Mouse (Mus musculus) retina, embryonic 14.5 days (tissue): ENCODE results near the gene Cdkl1.

Experiments
- DNase-seq: peaks from one replicate; pipeline ENCODE4 v3.0.0-alpha.2; 2015; ENCODE audit warnings: low spot score

The Cdkl1 gene

DNA sequence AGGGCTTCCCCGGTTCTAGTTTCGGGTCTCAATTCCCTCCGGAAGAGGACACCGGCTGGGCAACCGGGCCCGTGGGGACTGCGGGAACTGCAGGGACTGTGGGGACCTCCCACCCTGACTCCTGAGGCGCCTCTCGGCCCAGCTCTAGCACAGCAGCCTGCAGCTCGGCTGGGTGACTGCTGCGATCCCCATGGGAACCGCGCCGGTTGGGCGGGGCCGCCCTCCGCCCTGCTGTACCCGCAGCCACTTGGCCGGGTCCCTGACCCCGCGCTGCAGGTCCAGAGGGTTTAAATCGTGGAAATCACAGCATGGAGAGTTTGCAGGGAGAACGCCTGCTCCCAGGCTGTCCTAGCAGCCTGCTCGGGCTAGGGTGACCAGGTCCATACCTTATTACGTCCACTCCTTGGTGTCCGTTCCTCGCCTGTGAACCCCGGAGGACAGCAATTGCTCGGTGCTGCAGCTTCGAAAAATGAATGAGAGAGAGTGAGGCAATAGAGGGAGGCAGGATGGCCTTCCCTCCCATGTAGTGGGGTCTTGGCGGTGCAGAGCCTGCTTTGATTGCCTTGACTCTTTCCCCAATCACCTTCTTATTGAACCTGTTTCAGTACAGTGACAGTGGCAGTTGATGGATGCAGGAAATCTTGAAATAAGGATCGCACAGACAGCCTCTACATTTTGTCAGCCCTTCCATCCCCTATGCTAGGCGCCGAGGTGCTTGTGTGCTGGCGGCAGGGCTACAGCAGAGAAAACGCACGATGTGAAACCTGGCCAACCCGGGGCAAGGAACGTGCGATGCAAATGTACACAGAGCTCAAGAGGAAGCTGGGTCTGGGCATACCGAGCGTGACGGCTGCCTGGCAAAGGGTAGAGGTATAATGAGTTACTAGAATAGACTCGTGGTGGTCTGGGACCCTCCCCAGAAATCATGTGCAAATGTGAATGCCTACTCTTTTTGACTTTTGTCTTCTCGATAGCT, at the start of gene Cdkl1:
Gene Cdkl1, minus strand, starts transcription at position 738 of the 976 bp plus-strand sequence.
- DNase-seq = peak; percentile 79

DNA sequence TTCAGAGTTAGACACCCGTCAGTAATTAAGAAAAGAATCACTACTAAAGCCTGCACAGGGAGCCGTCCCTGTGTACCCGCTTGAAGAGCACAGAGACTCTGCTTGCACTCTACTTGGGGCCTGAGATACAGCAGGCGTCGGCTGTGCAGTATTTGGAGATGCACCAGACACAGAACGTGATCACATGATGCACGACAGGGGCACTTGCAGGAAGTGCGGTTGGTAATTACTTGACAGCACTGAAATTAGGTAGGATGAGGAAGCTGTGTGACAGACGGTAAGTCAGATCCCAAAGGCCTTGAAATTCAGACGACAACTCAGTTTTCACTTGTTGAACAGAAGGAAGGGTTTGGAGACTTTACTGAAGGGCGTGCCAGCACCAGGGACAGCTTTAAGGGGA, 47.3 kb upstream of the Cdkl1 start:
- DNase-seq = no peak

- no peak for DNase-seq
Observed at GRCm38 (mm10) chr12:69833982-69834604, 43.0 kb upstream of the Cdkl1 start.

GRCm38 (mm10) chr12:69831239-69831910, 40.3 kb upstream of the Cdkl1 start:
- DNase-seq = no peak

DNA sequence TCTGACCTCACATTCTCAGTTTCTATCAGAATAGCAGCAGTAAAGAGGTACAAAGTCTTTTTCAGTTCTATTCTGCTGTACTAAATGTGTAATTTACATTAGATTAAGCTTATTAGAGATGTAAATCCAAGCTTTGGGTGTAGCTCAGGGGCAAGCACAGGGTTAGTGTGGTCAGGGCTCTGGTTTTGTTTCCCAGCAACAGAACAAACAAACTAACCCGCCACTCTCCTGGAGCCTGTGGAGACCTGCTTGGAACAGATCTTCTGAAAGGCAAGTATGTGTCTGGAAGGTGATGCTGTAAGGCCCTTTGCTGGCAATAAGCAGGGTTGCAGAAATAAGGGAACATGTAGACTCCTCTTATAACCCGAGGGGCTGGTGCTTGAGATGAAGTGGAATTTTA, 37.1 kb upstream of the Cdkl1 start:
- no peak for DNase-seq

DNA sequence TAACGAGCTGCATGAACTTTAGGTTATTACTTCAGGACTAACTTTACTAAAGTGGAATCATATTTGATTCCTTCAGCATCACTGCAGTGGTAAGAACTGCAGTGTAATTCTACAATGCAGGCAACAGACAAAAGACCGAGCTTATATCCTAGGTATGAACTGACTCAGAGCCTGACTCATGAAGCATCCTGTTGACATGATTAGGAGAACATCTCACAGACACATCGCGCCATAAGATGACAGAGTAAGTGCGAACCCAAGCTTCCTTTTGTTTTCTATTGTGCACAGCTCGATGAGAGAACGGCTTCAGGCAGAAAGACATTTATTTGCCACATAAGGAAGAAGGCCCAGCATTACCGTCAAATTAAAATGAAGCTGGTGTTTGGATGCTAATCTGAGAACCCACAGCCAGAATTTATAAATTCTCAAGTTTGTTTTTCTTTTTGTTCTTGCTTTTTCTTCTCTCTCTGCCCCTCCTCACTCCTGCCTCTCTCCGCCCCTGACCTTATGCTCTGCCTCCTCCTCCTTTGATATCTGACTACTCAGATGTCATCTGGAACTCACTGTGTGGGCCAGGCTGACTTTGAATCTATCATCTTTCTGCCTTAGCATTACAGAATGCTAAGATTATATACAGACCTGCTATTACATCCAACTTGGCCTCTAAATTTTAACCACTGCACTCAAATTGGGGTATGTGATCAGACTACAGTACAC, 34.0 kb upstream of the Cdkl1 start:
- DNase-seq = no peak

DNA sequence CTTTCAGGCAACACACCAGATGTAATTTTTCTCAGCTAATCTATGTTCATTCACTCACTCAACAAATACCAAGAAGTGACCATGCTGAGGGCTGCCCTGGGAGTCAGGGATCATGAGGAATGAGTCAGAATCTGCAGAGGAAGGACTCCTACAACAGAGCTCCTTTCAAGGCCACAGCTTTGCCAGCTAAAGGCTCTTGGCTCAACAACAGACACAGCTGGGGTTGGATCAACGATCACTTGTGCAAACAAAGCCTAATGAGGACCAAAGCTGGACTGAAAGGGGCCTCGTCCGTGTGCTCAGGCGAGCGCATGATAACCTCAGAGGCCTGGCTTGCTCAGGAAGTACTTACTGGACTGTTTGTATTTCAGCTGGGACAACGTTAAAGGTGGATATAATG, 23.2 kb upstream of the Cdkl1 start:
- DNase-seq = peak; percentile 73

- no peak for DNase-seq
Observed at GRCm38 (mm10) chr12:69813596-69813995, 22.5 kb upstream of the Cdkl1 start.

- no peak for DNase-seq
Observed at GRCm38 (mm10) chr12:69812986-69813385, 21.9 kb upstream of the Cdkl1 start.

- no peak for DNase-seq
Observed at GRCm38 (mm10) chr12:69811976-69812375, 20.9 kb upstream of the Cdkl1 start.

- DNase-seq = no peak
Observed at GRCm38 (mm10) chr12:69809439-69809838, 18.4 kb upstream of the Cdkl1 start.

DNA sequence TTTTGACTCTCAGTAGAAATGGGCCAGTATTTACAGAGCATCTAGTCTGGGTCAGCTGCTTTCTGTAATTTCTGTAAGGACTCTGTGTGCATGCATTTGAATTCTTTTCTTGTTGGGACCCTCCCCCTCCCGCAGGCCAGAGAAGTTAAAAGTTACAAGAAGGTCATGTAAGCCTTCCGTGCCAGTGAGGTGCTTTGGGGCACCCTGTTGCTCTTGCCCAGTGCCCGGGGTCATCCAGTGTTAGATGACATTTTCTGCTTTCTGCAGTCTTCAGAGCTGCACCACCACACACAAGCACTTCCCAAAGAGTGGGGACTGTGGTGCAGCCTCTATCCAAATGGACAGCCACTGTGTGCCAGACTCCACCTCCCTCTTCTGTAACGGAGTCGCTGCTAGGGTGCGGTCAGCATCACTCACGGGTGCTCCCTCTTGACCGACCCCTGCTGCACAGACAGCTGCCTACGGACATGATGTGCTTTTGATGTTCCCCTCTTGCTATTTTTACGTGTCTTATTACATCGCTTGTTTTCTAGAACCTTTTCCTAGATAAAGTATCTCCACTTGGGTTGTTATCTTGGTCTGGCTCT, 16.4 kb upstream of the Cdkl1 start:
- no peak for DNase-seq

GRCm38 (mm10) chr12:69805148-69805547, 14.1 kb upstream of the Cdkl1 start:
- DNase-seq = no peak

DNA sequence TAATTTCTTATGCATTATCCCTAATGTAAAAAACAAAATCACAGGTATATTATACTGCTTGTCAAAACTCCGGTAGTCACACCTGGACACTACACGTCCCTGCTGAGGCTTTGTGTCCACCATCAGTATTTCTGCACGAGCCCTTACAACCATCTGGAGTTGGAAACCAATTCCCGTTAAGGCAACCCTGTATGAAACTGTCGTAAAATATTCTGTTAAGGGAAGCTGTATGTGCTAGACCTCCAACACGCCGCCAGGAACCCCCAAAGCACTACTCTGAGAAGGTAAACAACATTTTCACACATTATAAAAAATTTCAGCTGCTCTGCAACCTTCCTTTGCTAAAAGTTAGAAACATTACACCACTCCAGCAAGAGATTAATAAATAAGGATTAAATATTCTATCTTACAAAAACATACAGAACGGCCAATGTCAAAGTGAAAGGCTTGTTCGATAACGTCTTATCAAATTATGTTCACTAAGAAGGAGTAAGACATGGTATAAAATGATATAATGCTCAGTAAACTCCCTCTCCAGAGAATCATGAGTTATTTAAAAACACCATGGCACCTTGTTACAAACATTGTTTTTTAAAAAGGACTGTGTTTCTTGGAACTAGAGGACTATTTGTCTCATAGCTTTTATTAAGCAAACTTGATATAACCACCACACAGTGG, 13.5 kb upstream of the Cdkl1 start:
- DNase-seq = no peak

DNA sequence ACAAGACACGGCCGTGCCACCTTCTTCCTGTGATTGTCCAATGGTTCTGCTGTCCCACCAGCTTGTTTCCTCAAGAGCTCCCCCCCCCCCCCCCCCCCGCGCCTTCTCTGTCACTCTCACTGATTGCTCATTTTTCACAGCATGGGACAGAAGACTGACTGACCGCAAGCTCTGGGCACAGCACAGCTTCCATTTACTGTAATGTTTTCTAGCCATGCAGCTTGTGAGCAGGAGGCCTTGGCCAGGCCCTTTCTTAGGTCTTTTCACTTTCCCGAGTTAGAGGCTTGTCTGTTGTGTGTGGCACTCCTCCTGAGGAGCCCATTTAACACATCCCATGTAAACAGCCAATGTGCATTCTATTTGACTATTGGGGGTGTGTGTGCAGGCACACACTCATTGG, 12.1 kb upstream of the Cdkl1 start:
- DNase-seq = no peak

- DNase-seq = no peak
Observed at GRCm38 (mm10) chr12:69800586-69800985, 9.5 kb upstream of the Cdkl1 start.

- no peak for DNase-seq
Observed at GRCm38 (mm10) chr12:69796311-69796710, 5.2 kb upstream of the Cdkl1 start.

DNA sequence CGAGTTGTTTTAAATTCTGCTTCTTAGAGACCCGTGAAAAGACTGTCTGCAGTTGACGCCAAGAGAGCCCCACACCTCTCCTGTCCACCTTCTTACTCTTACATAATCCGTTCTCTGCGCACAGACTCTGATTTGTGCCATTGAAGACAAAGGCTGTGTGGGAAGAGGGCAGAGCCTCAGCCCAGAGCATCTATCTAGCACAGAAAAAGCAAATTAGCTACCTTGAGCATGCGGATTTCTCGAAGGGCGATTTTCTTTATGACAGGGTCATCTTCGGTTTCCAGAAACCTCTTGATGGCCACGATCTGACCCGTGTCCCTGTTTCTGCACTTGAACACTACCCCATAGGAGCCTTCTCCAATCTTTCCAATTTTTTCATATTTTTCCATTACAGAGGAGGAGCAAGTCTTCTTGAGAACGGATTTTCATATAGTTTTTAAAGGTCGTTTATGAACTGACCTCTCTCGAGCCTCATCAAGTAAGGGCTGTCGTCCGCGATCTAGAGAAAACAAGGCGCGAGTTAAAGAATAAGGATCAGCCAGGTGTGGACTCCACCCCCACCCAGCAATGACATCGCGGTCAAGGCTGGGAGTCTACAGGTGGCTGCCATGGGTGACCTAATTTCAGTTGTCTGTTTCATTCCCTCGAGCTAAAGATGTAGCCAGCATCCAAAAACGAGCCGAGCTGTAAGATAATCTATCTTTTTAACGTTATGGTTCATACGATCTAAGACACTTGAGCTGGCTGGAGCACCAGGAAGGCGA, 1.1 kb downstream of the Cdkl1 start:
- no peak for DNase-seq

DNA sequence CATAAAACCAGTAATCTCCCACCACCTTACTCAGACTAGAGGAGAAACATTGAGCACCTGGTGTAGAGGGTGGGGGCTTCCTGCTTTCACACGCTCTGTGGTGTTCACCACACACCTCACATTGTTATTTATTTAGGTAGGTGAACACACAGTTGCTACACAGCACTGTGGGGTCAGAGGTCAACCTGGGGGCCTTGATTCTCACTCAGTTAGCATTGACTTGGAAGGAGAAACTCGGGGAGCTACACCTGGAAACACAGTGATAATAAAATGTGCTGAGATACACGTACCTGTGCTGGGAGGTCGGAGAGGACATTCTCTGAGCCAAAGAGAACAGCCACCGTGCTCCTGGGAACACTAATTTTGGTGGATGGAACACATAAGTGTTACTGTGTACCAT, 2.7 kb downstream of the Cdkl1 start:
- no peak for DNase-seq

GRCm38 (mm10) chr12:69785471-69785870, 5.6 kb downstream of the Cdkl1 start:
- no peak for DNase-seq
